ENCODE assay signal across 8 mouse cellular contexts in the genomic region with DNA sequence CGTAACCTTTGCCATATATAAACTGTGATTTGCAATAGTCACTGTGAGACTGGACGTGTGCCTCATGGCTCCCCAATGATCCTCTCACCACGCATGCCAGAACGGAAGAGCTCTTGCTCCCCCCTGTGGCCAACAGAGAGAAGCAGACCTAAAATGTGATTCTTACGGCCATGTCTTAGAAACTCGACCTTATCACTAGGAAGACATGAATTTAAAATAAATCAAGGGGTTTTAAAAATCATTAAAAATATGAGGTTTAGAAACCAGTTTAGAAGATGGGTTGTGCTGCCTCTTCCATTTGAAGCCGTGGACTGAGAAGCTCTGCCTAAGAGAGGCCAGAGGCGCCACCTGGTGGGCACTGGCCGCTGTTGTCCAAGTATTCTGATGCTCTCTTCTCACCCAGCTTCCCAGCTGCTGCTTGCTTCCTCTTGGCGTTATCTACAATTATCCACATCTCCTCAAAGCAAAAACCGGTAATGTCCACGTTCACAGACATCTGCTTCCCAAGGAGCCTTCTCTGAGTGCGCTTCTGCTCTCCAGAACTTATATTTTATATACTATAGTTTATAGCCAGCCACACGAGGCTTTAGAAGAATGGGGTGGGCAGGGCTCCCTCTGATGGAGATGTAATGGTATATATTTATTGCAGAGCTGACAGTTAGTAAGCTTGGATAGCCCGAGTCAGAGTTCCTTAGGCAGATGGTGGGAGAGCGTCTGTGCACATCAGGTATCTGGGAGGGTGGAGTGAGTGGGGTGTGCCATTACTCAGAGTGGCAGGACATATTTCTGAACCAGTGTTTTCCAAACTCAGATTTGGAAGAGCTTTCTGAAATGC. TPM values are rescaled to one million over a fixed set of nuclear protein-coding genes. Genes with fewer than 3 reads are reported as not detected.
DNase-seq lines count a peak whose midpoint lies in the region; ATAC-seq lines count a peak whose summit lies in the region.

No protein-coding gene starts in this region.

- H3K36me3 ChIP-seq in intestine, embryonic 15.5 days: no peaks in the 10 kb centered on the region

- WGBS in intestine, embryonic 15.5 days: 6% methylated on average over 16 of the region's 16 CpGs

- intact Hi-C loops in gastrocnemius, postnatal 36 days (cut with DNase I): loop anchor here (2.0 kb wide), 1 partner anchor 119 kb away; no protein-coding TSS in a partner anchor
- intact Hi-C loops in left cerebral cortex, postnatal 14 days (cut with DNase I): loop anchor here (1.0 to 2.0 kb wide), 3 partner anchors 119 to 235 kb away; no protein-coding TSS in a partner anchor

- H3K9ac ChIP-seq in intestine, embryonic 15.5 days: 0 out of 2 replicates have a peak overlapping the region, but pooled peaks have one; percentile 15

- peak; percentile 73 for DNase-seq in adrenal gland, adult 2 months
- peak; percentile 89 for DNase-seq in embryo, embryonic 11 days
- DNase-seq in gastrocnemius, postnatal 36 days: peak; percentile 58 to 73
- peak; percentile 88 to 91 for DNase-seq in left cerebral cortex, postnatal 14 days (ENCODE audit: low spot score in 2 of 2)
- DNase-seq in mesoderm, embryonic 11.5 days (ENCODE audit: low read depth, low spot score): peak; percentile 83
- peak; percentile 75 for DNase-seq in right cerebral cortex, postnatal 25 days
- DNase-seq in yolk sac, embryonic 10.5 days (ENCODE audit: low spot score): peak; percentile 68

- peak overlapping the region; percentile 53 for H3K4me2 ChIP-seq in intestine, embryonic 15.5 days (replicated peaks)

- peak; percentile 86 for ATAC-seq in intestine, embryonic 15.5 days

- 0 out of 2 replicates have a peak, but pooled peaks cover 6% of the 10 kb centered on the region for H3K4me1 ChIP-seq in intestine, embryonic 15.5 days (replicated peaks)

- H3K9me3 ChIP-seq in intestine, embryonic 15.5 days: no peaks in the 10 kb centered on the region

- peak overlapping the region; percentile 20 for H3K4me3 ChIP-seq in intestine, embryonic 15.5 days (replicated peaks)

- H3K27ac ChIP-seq in intestine, embryonic 15.5 days: no peak overlapping the region

- H3K27me3 ChIP-seq in intestine, embryonic 15.5 days (replicated peaks): no peaks in the 10 kb centered on the region

RNA-seq across cellular contexts. Expression of a gene that starts 28.3 kb away (rescaled TPM):
- not detected for total RNA-seq in adrenal gland, adult 2 months (2021)
- polyA plus RNA-seq in adrenal gland, adult 2 months (2012; rRNA removed): not detected in 2 replicates
- under 1 TPM in 1 of 2 experiments, not detected in 1; 0.51 TPM for total RNA-seq in gastrocnemius, postnatal 36 days (2021)
- 7.9 and 8.3 TPM in 2 replicates for polyA plus RNA-seq in intestine, embryonic 15.5 days (2015; fragmentation: Nextera tagmentation; extraction: Ambion mirVana)
- not detected for total RNA-seq in left cerebral cortex, postnatal 14 days (2021)

RNA-seq across cellular contexts. Expression of a gene that starts 42.8 kb away (rescaled TPM):
- total RNA-seq in adrenal gland, adult 2 months (2021): under 1 TPM; 0.10 to 0.12 TPM
- polyA plus RNA-seq in adrenal gland, adult 2 months (2012; rRNA removed): 0.39 and 0.76 TPM in 2 replicates
- total RNA-seq in gastrocnemius, postnatal 36 days (2021): under 1 TPM in 1 of 2 experiments, not detected in 1; 0.17 TPM
- 1.8 and 1.9 TPM in 2 replicates for polyA plus RNA-seq in intestine, embryonic 15.5 days (2015; fragmentation: Nextera tagmentation; extraction: Ambion mirVana)
- total RNA-seq in left cerebral cortex, postnatal 14 days (2021): 1 to 10 TPM in 1 of 2 experiments, under 1 TPM in 1; 0.42 to 1.2 TPM
